ENCODE assay signal across 22 mouse cellular contexts in the genomic region with DNA sequence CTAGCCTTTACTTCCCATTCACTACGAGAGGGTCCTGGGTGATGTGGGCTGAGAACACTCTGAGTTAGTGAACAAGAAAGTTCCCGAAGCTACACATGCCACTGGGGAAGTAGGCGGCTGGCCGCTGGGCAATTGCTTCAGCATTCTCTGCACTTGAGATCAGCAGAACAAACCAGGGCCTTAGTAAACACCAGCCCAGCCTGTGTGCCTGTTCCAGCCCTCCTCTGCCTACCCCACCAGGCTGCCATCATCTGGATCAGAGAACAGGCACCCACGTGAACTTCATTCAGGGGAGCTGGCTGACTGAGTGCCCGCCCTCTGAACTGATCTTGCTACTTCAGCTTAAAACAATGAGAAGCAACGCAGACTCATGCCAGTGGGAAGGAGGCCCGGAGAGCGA. TPM values are rescaled to one million over a fixed set of nuclear protein-coding genes. Genes with fewer than 3 reads are reported as not detected.
DNase-seq lines count a peak whose midpoint lies in the region; ATAC-seq and TF ChIP-seq lines count a peak whose summit lies in the region.
"Had no signal": no experiment of that assay in that cellular context is flagged by ENCODE, and none has a peak within 500 bp of the region (broad histone marks: within the 10 kb centered on the region; RNA-seq: fewer than 3 reads in every experiment).

No protein-coding gene starts in this region.

- WGBS in heart, embryonic 14.5 days: 51% methylated on average over 9 of the region's 9 CpGs
- WGBS in heart, embryonic 11.5 days (ENCODE audit: insufficient replicate concordance): 66% methylated on average over 9 of the region's 9 CpGs
- 53% methylated on average over 9 of the region's 9 CpGs for whole genome bisulfite sequencing in lung, embryonic 15.5 days
- WGBS in cerebellum, adult 2 months: 82% methylated on average over 9 of the region's 9 CpGs

- H3K36me3 ChIP-seq in heart, embryonic 14.5 days (ENCODE audit: control insufficient read depth, insufficient read depth, low read length): no peaks in the 10 kb centered on the region
- H3K36me3 ChIP-seq in heart, embryonic 11.5 days (ENCODE audit: control insufficient read depth, insufficient read depth, low read length): no peaks in the 10 kb centered on the region
- no peaks in the 10 kb centered on the region for H3K36me3 ChIP-seq in lung, embryonic 15.5 days
- H3K36me3 ChIP-seq: embryonic facial prominence, embryonic 12.5 days; liver, embryonic 12.5 days; neural tube, embryonic 13.5 days; stomach, embryonic 15.5 days had no signal

- no peak for ATAC-seq in heart, embryonic 14.5 days (ENCODE audit: insufficient number of reproducible peaks, insufficient read depth, low FRiP score, low read depth)
- no peak for ATAC-seq in heart, embryonic 11.5 days (replicated peaks; ENCODE audit: insufficient number of reproducible peaks, low FRiP score, low TSS enrichment)
- ATAC-seq in lung, embryonic 15.5 days (ENCODE audit: borderline replicate concordance, extremely low read depth, low FRiP score, low TSS enrichment): peak; percentile 48; the same call in 1 of the 2 replicates
- ATAC-seq: intestine, postnatal 0 days; liver, embryonic 12.5 days had no signal

- no peaks in the 10 kb centered on the region for H3K27me3 ChIP-seq in heart, embryonic 14.5 days (ENCODE audit: control insufficient read depth, insufficient read depth, low read length)
- no peaks in the 10 kb centered on the region for H3K27me3 ChIP-seq in heart, embryonic 11.5 days (ENCODE audit: control insufficient read depth, insufficient read depth, low read length)
- no peaks in the 10 kb centered on the region for H3K27me3 ChIP-seq in lung, embryonic 15.5 days
- H3K27me3 ChIP-seq in cerebellum, adult 2 months (ENCODE audit: control insufficient read depth, insufficient read depth, low read length): no peaks in the 10 kb centered on the region
- H3K27me3 ChIP-seq: embryonic facial prominence, embryonic 12.5 days; liver, embryonic 12.5 days; neural tube, embryonic 13.5 days; stomach, embryonic 15.5 days had no signal

- no peak overlapping the region; the same call in 1 of the 2 replicates for H3K9ac ChIP-seq in heart, embryonic 14.5 days (ENCODE audit: low read length)
- H3K9ac ChIP-seq in heart, embryonic 11.5 days (ENCODE audit: low read depth, low read length): no peak overlapping the region
- H3K9ac ChIP-seq in lung, embryonic 15.5 days: no peak overlapping the region
- H3K9ac ChIP-seq: embryonic facial prominence, embryonic 12.5 days; hindbrain, embryonic 14.5 days; liver, embryonic 12.5 days; neural tube, embryonic 13.5 days; stomach, embryonic 15.5 days had no signal

- peak overlapping the region; percentile 50 to 80 for H3K27ac ChIP-seq in heart, embryonic 14.5 days (replicated peaks in 1 of 2; ENCODE audit: control insufficient read depth in 1 of 2, insufficient read depth in 1 of 2, low read depth in 2 of 2, low read length in 2 of 2)
- H3K27ac ChIP-seq in heart, embryonic 11.5 days (ENCODE audit: low read depth, low read length): no peak overlapping the region
- H3K27ac ChIP-seq in lung, embryonic 15.5 days: no peak overlapping the region
- H3K27ac ChIP-seq in cerebellum, adult 2 months (ENCODE audit: insufficient read depth, low read length): no peak overlapping the region
- H3K27ac ChIP-seq: embryonic facial prominence, embryonic 12.5 days; hindbrain, embryonic 14.5 days; liver, embryonic 12.5 days; neural tube, embryonic 13.5 days; stomach, embryonic 15.5 days had no signal

- no peak for TF ChIP-seq CTCF in cerebellum, adult 2 months (IDR thresholded peaks at IDR 0.05; ENCODE audit: borderline replicate concordance, insufficient read depth, low read depth, low read length)

- peaks cover 39 to 41% of the 10 kb centered on the region in 2 experiments for H3K4me1 ChIP-seq in heart, embryonic 14.5 days (ENCODE audit: control insufficient read depth in 2 of 2, insufficient read depth in 2 of 2, low read length in 2 of 2)
- H3K4me1 ChIP-seq in heart, embryonic 11.5 days (ENCODE audit: control insufficient read depth, insufficient read depth, low read length): peaks cover 14% of the 10 kb centered on the region
- H3K4me1 ChIP-seq in lung, embryonic 15.5 days: peaks cover 15% of the 10 kb centered on the region
- H3K4me1 ChIP-seq in cerebellum, adult 2 months (ENCODE audit: control insufficient read depth, insufficient read depth, low read length): no peaks in the 10 kb centered on the region
- H3K4me1 ChIP-seq: liver, embryonic 12.5 days; stomach, embryonic 15.5 days had no signal

- DNase-seq in layer of hippocampus, adult 9-11 months: peak; percentile 63
- DNase-seq in layer of hippocampus, postnatal 25 days (ENCODE audit: extremely low spot score in 1 of 2, low spot score in 1 of 2): no peak
- peak; percentile 64 for DNase-seq in kidney, adult 9 months
- no peak for DNase-seq in urinary bladder, postnatal 4 days (ENCODE audit: low spot score in 2 of 2)
- no peak for DNase-seq in cerebellum, adult 2 months
- DNase-seq: adrenal gland, postnatal 25 days; cerebellum, postnatal 25 days; gastrocnemius, postnatal 14 days; thymus, postnatal 36 days had no signal

- H3K4me3 ChIP-seq in heart, embryonic 14.5 days (ENCODE audit: control insufficient read depth in 1 of 2, insufficient read depth in 1 of 2, low read depth in 1 of 2, low read length in 2 of 2): no peak overlapping the region
- no peak overlapping the region for H3K4me3 ChIP-seq in heart, embryonic 11.5 days (ENCODE audit: low read depth, low read length)
- no peak overlapping the region for H3K4me3 ChIP-seq in lung, embryonic 15.5 days
- no peak overlapping the region for H3K4me3 ChIP-seq in cerebellum, adult 2 months (replicated peaks; ENCODE audit: insufficient read depth, low read depth, low read length)
- H3K4me3 ChIP-seq: embryonic facial prominence, embryonic 12.5 days; liver, embryonic 12.5 days; neural tube, embryonic 13.5 days; stomach, embryonic 15.5 days had no signal

- H3K9me3 ChIP-seq in heart, embryonic 14.5 days (ENCODE audit: control insufficient read depth, low read length): no peaks in the 10 kb centered on the region
- H3K9me3 ChIP-seq in heart, embryonic 11.5 days (replicated peaks; ENCODE audit: control insufficient read depth, low read length): no peaks in the 10 kb centered on the region
- no peaks in the 10 kb centered on the region for H3K9me3 ChIP-seq in lung, embryonic 15.5 days
- H3K9me3 ChIP-seq: embryonic facial prominence, embryonic 12.5 days; liver, embryonic 12.5 days; neural tube, embryonic 13.5 days; stomach, embryonic 15.5 days had no signal

- no peak for TF ChIP-seq POLR2A in cerebellum, adult 2 months (IDR thresholded peaks at IDR 0.05; ENCODE audit: borderline replicate concordance, insufficient read depth, low read length)

- H3K4me2 ChIP-seq in heart, embryonic 14.5 days (ENCODE audit: low read length): no peak overlapping the region
- no peak overlapping the region for H3K4me2 ChIP-seq in heart, embryonic 11.5 days
- no peak overlapping the region for H3K4me2 ChIP-seq in lung, embryonic 15.5 days
- H3K4me2 ChIP-seq: embryonic facial prominence, embryonic 12.5 days; hindbrain, embryonic 14.5 days; liver, embryonic 12.5 days; neural tube, embryonic 13.5 days; stomach, embryonic 15.5 days had no signal

RNA-seq across cellular contexts. Expression of a gene that starts 44.4 kb away (rescaled TPM):
- not detected in 2 replicates for polyA plus RNA-seq in heart, embryonic 14.5 days (2014; fragmentation: Nextera tagmentation; extraction: Ambion mirVana)
- not detected in 2 replicates for polyA plus RNA-seq in heart, embryonic 11.5 days (2014; fragmentation: Nextera tagmentation; extraction: Ambion mirVana)
- total RNA-seq in layer of hippocampus, postnatal 25 days (2021): not detected
- not detected in 2 replicates for polyA plus RNA-seq in lung, embryonic 15.5 days (2015; fragmentation: Nextera tagmentation; extraction: Ambion mirVana)
- polyA plus RNA-seq in cerebellum, adult 2 months (2012; rRNA removed): not detected in 2 replicates
- total RNA-seq: adrenal gland, postnatal 25 days; gastrocnemius, postnatal 14 days; megakaryocyte progenitor cell, adult 5-6 weeks; MEL had no signal
- polyA plus RNA-seq: forebrain, embryonic 11.5 days; hindbrain, embryonic 14.5 days; intestine, postnatal 0 days; neural tube, embryonic 13.5 days; small intestine, adult 2 months had no signal

Comparison
In these comparisons a context has a peak if more than half of its experiments do, and no peak if none do; other contexts are left out.
1. H3K27ac ChIP-seq: peak in heart, embryonic 14.5 days (2 of 2); none in heart, embryonic 11.5 days (single experiment), lung, embryonic 15.5 days (single experiment) and cerebellum, adult 2 months (single experiment).
2. DNase-seq: peak in layer of hippocampus, adult 9-11 months (single experiment) and kidney, adult 9 months (single experiment); none in layer of hippocampus, postnatal 25 days (0 of 2), urinary bladder, postnatal 4 days (0 of 2) and cerebellum, adult 2 months (0 of 2).